Mouse (Mus musculus) ovary, adult 18-20 months (tissue): ENCODE results near the gene Upp1.
A peak's percentile ranks its signal among the peaks of the same experiment; 100 is the strongest.
"Not testable (repeated sequence)": the region's sequence is repeated elsewhere in the genome, so short reads cannot be mapped to it uniquely, and the experiment has no call there.

ENCODE experiments used
- DNase-seq: peaks from one replicate; pipeline ENCODE4 v3.0.0; 2022; ENCODE audit warnings: low spot score, mixed read lengths

Upp1 gene

GRCm38 (mm10) chr11:9118050-9118420 is at the start of gene Upp1:
Upp1 (plus strand) TSS chr11:9118103.
- no peak for DNase-seq

DNA sequence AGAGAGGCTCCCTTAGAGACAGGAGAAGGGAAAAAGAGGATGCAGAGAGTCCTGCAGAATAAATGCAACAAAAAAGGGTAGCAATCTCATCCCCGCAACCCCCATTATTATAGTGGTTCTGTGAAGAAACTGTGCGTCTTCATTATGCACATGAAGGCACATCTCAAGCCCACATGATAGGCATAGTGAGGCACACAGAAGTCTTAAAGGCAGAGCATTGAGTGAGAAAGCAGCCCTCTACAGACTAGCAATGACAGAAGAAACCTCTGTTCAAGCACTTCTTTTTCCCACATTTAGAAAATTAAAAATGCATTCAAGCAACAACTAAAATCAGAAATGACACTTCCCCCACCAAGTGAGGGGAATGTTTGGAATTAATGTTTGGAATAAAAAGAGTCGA is 41.5 kb upstream of the Upp1 start:
- no peak for DNase-seq

DNA sequence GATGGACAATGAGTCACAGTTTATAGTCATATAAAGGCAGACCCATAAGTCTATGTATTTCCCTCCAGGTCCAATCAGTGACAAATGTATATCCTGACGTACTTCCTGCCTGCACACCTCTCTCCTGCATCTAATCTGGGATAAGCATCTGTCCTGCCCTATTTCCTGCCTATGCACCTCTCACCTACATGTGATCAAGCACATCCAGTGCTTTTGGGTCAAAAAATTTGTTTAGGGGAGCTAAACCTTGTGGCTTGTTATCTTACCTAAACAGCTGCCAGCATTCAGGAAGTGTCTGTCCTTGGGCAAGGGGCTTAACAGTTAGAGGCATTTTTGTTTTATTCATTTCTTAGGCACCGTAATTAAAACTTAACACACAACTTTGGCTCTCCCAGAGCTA is 4.7 kb upstream of the Upp1 start:
- DNase-seq: no peak

DNA sequence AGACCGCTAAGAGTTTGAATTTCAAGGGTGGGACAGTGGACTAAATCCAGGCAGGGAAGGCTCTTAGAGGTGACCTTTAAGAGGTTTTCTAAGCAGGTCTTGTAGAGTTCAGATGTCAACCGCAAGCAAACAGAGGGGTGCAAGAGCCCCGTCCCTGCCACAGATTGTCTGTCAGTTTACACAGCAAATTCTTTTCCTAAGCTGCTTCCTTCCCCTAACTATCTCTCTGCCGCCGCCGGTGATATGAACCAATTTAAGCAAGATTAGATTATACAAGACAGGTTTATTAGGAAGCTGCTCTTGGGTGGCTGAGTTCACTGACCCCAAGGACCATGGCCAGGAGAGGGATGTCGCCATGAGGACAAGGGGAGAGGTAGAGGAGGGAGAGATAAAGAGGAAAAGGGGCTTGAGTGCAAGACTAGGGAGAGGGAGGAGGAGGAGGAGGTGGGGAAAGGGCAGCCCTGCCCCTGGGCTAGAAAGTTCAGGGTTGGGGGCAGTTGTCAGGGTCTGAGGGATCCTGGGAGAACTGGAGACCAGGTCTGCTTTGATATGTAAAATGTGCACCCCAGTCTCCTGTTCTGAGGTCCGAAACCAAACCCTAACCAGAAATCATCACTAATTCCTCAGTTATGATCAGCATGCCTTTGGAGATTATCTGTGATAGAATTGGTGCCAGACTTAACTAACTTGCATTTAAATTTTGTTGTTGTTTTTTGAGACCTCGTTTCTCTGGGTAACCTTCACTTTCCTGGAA is 2.4 kb upstream of the Upp1 start:
- no peak for DNase-seq

GRCm38 (mm10) chr11:9116121-9116520 is 1.8 kb upstream of the Upp1 start:
- no peak for DNase-seq

DNA sequence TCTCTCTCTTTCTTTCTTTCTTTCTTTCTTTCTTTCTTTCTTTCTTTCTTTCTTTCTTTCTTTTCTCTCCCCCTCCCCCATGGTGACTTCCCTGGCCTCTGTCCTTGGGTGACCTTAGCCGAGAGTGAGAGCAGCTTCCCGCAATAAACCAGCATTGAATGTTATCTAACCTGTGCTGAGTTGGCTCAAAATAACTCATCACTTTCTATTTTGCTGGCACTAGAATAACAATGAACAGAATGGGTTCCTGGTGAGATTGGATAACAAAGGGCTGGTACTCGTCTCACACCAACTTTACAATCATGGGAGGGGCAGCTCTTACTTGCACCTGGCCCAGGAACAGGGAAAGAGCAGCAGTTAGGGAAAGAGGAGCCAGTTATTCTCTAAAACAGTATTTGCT is 987 bp upstream of the Upp1 start:
- no peak for DNase-seq

GRCm38 (mm10) chr11:9117358-9118049 is 399 bp upstream of the Upp1 start:
- peak; percentile 38 for DNase-seq

DNA sequence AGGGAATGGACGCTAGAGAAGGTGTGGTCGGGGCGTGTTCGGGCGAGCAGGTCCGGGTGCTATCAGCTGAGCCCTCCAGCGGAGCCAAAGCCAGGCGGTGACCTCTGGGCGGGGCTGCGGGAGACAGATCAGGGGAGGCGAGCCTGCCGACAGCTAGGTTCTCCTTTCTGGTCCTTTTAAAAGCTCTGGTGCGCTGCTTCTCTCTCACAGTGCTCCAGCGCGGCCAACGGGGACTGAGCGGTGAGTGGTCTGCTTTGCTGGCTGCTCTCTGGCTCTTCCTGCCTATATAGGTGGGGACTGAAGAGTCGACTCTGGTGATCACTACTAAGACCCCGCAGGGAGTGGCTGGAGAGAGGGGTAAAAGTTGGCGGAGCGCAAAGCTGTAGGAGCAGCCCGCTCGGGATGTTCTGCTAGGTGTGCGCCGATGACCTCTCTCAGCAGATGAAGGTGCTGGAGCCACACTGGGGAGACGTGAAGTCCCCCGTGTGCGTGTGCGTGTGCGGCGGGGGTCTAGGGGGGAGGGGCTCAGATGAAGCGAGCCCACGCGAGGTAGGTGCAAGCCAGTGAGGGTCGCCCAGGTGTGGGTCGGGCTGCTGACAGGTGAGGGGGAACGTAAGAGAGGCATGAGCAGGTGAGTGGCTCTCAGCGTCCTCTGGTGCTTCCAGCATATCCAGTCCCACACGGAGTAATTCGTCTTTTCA is 668 bp downstream of the Upp1 start:
- DNase-seq: no peak

DNA sequence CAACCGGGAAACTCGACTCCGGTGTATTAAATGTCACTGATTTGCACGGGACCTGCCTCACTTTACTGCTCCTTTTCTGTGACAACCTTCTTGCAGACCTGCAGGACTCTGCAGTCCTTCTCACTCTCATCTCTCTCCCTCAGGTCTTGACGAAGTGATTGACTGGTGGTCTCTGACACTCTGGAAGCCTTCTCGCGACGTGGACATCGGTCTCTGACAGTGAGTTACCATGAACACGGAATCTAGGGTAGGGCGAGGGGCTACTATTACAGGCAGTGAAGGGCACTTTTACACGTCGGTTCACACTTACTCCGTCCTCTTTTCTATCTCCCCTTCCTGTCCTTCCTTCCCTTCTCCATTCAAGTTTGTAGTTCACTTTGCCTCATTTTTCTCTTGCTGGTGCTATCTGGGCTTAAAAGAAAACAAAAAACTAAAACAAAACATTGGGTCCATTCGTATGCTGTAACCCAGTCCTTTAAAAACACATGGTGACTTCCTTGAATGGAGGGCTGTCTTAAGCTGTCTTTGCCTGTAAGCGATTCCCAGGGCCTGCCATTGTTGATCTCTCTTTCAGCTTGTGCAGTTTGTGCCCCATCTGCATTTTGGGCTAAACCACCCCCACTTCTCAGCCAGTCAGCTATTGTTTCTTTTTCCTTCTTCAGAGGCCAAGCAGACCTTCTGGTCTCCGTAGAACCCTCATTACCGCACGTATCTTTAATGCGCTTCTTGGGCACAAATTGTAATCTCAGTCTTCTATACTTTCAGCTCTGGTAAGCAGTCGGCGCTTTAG is 1.5 kb downstream of the Upp1 start:
- no peak for DNase-seq

DNA sequence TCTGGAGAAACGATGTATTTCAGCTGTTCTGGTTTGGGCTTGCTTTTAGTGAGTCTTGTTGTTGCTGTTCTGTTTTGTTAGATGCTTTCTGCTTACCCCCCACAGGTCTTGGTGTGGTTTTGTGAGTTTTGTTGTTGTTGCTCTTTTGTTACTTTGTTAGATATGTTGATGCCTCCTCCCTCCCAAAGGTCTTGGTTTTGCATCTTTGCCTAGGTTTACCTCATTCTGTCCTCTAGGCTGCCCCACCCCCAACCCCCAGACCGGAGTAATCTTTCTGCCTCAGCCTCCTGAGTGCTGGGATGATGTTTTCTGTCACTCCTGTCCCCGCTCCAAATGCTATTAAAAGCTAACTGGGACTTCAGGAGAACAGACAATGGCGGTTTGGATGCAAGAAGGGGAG is 4.4 kb downstream of the Upp1 start:
- DNase-seq: no peak

GRCm38 (mm10) chr11:9126373-9127107 is 8.6 kb downstream of the Upp1 start:
- no peak for DNase-seq

- no peak for DNase-seq
Observed at GRCm38 (mm10) chr11:9128110-9128509, 10.2 kb downstream of the Upp1 start.

DNA sequence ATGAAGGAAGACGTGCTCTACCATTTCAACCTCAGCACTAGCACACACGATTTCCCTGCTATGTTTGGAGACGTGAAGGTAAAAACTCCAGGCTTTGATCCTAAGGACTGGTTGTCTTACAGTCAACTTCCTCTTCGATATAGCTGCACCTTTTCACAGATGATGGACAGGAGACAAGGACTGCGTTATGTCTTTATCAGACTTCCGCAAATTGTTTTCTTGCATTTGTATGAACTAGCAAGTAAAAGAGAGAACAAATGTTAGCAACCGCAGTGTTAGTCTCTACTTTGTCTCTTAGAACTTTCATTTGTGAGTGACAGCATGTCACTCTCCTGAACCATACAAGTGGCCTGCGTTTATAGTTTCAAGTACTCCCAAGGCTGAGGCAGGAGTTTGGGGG is 11.6 kb downstream of the Upp1 start:
- no peak for DNase-seq

GRCm38 (mm10) chr11:9131688-9132087 is 13.8 kb downstream of the Upp1 start:
- DNase-seq: no peak

DNA sequence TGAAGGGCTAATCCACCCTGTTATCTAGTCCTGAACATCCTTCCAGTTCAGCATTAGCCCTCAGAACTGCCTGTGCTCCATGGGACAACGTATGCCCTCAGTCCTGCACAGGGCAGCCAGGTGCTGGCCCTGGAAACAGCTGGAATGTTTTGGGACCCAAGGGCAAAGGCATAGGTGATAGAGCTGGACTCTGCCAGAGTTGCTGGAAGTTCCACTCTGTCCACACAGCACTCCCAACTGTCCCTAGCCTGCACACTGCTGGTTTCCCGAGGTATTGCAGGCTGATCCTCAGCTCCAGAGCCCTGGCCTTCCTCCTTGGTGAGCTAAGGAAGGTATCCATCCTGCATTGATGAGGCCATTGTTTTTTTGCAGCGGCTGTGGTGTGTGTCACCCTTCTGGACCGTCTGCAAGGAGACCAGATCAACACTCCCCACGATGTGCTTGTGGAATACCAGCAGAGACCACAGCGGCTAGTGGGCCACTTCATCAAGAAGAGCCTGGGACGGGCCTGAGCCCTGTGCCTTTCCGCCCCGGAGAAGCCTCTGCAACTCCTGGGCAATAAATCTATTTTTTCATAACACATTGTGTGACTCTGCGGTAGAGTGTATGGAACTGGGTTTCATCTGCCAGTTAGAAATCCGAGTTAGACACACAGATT is 17.8 kb downstream of the Upp1 start:
- no peak for DNase-seq

- DNase-seq: no peak
Observed at GRCm38 (mm10) chr11:9136471-9136870, 18.6 kb downstream of the Upp1 start.

- DNase-seq: no peak
Observed at GRCm38 (mm10) chr11:9145113-9145512, 27.2 kb downstream of the Upp1 start.

GRCm38 (mm10) chr11:9146115-9146514 is 28.2 kb downstream of the Upp1 start:
- DNase-seq: no peak

- no peak for DNase-seq
Observed at GRCm38 (mm10) chr11:9146683-9147082, 28.8 kb downstream of the Upp1 start.

GRCm38 (mm10) chr11:9148206-9148605 is 30.3 kb downstream of the Upp1 start:
- no peak for DNase-seq

GRCm38 (mm10) chr11:9150403-9150802 is 32.5 kb downstream of the Upp1 start:
- DNase-seq: not testable (repeated sequence)
